Mouse (Mus musculus): Measurements from ENCODE around the gene Hist2h2be.
A peak's percentile ranks its signal among the peaks of the same experiment; 100 is the strongest.

GRCm38 (mm10) chr3:96195616-96196313, 25.2 kb upstream of the Hist2h2be start:
- TF ChIP-seq EP300 (optimal IDR thresholded peaks at IDR 0.05), result no peak
- TF ChIP-seq CTCF (IDR thresholded peaks at IDR 0.05; ENCODE audit: low read depth), result peak; percentile 32
